Mouse (Mus musculus): ENCODE measurements at regions not wholly inside any gene's neighbourhood (a gene's known extent, or its start where the extent isn't known, plus 50 kb on each side); places are given as distances from the start of the nearest gene placed in this dataset.

DNA sequence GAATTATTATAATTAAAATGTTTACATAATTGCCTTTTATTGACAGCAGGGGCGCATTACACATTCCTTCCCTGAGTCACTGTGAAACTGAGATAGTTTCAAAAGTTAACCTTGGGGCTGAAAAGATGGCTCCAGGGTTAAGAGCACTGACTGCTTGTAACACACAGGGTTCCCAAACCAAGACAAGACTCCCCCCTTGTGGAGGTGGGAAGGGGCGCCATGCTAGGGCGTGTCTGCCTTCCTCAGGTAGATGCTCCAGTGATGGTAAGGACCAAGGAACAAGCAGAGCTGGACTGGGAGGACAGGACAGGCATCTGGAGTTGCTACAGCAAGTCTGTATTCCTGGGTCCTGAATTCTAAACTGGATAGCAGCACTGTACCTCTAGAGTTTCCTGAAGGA is 351.9 kb downstream of the Tbc1d22a start:
- DNase-seq (ENCODE audit: low read depth), result no peak

DNA sequence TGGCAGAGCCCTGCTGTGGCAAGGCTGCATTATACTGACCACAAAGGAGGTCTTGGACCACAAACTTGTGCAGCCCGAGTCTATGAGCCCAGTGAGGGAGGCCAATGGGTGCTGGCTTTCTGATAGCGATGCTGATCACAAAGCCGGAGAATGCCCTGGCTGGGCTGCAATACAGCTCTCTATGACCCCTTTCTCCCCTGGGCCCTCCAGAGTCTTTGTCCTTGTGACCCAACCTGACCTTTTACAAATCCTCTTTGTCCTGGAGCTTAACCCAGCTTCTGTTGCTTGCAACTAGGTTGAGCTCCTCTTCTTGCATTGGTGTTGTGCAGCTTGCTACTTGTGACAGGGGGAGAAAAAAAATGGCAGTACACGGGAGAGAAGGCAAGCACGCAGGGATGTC is 360.1 kb downstream of the Tbc1d22a start:
- DNase-seq (ENCODE audit: low read depth), result no peak

DNA sequence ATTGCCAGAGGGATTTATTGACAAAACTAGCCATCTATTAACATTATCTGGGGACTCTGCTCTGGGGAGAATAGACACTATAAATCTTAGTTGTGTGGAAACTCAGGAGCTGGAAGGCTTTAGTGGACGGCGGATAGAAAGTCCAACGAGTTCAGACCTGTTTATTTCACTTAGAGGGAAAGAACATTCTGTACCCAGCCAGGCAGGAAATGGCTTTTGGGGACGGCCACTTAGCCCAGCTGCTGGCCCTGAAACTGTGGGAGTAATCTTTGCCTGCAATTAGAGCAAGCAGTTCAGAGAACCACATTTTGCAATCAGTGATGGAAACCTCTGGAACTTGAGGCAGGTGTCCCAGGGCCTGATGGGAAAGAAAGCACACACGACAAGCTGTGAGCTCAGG is 362.4 kb downstream of the Tbc1d22a start:
- no peak for DNase-seq (ENCODE audit: low read depth)

DNA sequence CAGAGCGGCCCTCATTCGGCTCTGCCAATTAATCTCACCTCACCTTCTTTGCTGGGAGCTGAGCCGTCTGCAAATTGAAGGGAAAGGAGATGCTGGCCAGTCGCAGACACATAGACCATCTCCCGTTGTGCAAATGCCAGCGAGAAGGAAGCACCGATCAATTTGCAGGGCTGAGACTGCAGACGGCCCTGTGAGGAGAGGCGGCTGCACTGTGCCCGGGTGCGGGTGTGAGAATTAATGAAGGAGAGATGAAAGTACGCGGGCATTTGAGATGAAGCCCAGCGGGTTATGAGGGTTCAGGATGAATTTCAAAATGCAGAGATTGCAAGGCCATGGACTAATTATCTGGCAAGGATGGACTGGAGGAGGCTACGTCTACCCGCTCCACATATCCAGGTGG is 364.4 kb downstream of the Tbc1d22a start:
- no peak for DNase-seq (ENCODE audit: low read depth)

DNA sequence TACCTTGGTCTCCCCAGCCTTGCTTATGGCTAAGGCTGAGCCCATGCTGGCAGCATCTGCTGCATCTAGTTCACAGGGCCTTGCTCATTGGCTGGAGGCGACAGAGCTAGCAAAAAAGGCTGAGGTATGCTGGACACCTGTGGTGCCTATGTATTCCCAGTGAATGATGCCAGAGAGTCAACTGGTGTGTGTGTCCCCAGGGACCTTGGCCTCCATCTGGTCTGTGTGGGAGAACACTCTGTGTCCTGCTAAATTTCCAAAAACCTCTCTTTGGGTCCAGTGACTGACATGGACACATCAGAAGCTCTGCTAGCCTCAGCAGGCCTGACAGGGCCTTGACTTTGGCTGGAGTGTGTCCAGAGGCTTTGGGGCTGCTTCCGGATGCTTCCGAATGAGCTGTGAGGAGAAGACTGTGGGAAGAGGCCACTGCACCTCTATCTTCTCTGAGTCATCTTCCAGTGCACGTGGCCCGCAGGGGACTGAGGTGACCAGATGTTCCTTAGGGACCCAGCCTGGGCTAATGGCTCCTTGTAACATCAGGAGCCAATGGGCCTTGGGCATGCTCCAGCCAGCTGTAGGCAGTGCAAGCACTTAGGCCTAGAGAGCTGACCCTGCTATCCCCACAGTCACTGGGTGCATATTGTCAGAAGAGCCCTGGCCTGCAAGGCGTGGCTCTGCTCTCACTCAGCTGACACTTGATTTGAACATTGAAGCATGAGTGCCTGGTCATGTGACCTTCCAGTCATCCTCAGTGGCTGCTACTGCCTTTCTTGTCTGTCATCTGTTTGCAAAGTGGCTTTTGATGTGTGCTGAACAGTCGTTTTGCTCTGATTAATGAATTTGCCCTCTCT is 368.2 kb downstream of the Tbc1d22a start:
- DNase-seq (ENCODE audit: low read depth), result no peak

DNA sequence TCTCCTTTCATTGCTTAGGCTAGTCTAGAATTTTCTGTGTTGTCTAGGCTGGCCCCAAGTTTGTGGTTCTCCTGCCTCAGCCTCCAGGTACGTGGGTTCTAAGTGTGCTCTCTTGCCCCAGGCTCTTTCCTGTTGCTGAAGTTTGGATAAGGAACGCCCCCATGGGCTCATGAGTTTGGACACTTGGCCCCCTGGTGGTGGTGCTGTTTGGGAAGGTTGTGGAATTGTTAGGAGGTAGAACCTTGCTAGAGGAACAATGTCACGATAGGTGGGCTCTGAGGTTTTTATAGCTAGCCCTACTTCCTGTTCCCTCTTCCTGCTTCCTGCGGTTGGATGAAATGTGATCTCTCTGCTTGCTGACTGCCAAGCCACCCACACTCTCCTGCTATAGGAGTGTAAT is 371.5 kb downstream of the Tbc1d22a start:
- peak; percentile 64 for DNase-seq (ENCODE audit: low read depth)

DNA sequence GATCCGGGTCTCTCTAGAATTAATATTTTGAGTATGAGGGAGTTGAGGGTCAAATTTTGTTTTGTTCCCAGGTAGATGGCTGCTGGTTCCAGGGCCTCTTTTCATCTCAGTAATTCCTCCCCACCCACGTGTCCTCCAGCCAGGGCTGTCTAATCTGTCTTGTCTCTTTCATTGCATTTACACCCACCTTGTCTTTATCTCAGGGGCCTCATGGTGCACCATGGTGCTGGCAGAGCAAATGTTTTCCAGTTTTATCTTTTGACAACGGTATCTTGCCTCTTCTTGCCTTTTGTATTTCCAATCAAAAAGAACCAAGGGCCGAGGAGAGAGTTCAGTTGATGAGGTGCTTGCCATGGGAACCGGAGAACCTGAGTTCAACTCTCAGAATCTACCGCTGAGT is 372.9 kb downstream of the Tbc1d22a start:
- no peak for DNase-seq (ENCODE audit: low read depth)

DNA sequence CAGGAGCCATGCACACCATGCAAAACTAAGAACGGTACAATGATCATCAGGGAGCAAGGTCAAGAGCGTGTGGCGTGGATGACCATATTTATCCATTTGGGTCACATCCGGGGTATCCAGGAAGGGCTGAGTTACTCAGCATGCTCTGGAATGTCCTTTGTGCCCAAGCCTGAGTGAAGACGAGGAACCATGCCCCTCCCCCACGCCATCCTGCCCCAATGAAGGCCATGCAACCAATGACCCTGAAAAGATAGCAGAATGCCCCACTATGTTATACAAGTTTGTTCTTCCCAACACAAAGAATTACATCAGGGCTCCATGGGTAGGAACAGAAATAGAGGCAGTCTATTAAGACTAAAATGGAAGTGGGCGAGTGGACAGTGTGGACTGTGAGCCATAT is 375.8 kb downstream of the Tbc1d22a start:
- no peak for DNase-seq (ENCODE audit: low read depth)

DNA sequence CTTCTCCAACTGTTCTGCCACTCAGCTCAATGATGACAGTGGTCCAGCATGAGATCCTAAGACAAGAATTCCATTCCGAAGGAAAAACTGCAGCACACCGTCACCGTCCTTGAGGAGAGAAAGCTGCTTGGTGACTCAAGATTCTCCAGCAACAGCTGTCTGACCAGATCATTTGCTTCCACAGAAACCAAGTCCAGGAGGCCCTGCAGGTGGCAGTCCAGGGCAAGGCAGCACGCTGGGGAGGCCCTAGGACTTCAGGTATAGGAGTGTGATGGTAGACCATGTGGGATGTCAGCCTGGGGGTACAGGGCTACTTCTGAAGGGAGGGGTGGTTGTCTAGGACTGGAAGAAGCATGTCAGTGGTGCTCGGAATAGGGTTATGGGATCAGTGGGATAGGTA is 376.6 kb downstream of the Tbc1d22a start:
- DNase-seq (ENCODE audit: low read depth), result no peak

DNA sequence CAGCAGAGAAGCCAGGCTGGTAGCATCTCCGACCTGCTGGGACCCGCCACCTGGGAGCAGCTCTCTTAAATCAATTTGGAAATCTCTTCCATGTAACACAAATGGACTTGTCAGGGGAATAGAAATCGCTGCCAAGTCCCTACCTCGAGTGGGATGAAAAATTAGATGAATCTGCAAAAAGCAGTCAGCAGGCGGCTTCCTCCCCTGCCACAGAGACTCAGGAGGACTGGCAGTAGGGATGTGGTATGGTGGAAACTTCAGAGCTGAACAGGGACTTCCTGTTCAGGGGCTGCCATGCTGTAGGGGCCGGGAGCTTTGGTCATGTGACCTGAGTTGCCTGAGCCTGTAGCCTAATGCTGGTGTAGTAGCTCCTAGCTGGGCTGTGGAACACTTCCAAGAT is 379.1 kb downstream of the Tbc1d22a start:
- peak; percentile 5 for DNase-seq (ENCODE audit: low read depth)

DNA sequence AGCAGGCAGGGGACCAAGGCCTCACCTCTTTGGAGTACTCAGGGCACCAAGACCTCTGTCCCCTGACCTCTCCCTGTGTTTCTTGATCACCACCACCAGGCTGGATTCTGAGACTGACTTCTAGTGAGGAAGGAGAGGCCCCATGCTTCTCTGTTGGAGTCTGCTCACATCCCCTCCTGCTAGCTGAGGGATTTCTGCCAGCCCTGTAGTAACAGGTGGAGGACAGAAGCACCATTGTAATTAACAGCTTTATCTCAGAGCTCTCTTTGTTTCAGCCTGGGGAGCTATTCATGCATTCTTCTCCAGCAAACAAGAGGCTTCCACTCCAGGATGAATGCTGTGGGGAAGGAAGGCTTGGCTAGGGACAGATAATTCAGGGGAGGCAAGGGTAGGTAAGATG is 392.2 kb downstream of the Tbc1d22a start:
- DNase-seq (ENCODE audit: low read depth), result no peak

DNA sequence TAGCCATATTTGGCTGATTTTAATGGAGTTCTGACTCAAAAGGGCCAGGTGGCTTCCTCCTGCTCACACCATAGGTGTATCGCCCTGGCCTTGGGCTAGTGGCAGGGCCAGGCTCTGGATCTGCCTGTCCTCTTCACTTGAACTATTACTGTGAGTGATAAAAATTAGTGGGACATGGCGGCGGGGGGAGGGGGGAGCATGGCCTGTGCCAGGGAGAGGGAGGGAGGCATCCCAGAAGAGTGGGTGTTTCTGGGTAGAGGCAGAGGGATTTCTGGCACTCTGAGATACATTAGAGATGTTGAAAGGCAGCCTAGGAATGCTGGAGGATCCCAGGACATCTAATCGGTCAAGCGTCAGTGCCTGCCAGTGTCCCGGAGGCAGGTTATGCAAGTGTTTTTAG is 395.4 kb downstream of the Tbc1d22a start:
- DNase-seq (ENCODE audit: low read depth), result no peak

DNA sequence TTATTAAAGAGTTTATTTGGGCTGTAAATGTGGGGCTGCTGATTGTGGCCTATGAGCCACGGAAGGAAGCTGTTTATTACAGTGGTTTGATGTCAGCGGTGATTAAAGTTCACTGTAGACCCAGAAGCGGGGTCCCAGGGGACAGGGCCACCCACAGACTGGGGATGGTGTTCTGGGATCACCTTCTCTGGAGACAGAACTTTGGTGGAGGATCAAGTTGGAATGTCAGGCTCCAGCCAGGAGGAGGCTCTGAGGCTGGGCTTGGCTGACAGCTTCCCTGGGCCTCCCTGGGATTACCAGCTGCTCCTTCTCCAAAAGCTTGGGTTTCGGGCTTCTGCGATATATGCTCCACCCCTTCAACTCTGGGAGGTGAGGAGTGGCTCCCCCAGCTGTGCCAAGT is 417.1 kb downstream of the Tbc1d22a start:
- DNase-seq (ENCODE audit: low read depth), result no peak

DNA sequence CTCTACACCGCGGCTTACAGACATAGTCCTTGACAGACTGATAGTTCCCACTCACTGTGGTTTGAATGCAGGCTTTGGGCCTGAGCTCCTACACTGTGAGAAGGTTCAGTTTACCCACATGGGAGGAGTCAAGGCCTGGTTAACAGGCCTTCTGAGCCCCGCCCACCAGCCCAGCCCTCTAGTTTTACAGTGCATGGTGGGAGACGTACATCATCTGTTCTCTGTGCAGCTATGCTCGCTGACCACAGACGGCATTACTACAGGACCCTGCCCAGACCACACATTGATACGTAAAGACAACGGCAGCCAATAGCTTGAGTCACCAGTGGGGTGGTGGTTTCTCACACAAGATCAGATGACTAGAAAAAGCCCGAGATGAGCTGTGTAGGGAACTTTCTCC is 431.0 kb downstream of the Tbc1d22a start:
- no peak for DNase-seq (ENCODE audit: low read depth)

DNA sequence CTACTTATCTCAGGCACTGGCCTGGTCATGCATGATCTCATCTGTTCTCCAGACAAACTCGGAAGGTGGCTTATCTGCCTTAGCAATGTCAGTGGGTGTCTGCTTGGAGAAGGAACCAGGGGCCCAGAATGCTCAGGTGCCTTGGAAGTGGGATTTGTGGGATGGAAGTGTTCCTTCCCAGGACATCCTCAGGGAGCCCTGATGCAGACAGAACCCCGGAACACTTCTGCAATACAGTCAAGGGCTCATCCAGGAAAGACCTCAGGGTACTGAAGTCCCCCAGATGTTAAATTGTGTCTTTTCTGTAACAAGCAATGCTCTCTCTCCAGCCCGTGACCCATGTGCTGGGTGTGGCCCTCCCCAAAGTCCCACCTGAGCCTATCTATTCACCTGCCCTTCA is 433.9 kb downstream of the Tbc1d22a start:
- DNase-seq (ENCODE audit: low read depth), result no peak

DNA sequence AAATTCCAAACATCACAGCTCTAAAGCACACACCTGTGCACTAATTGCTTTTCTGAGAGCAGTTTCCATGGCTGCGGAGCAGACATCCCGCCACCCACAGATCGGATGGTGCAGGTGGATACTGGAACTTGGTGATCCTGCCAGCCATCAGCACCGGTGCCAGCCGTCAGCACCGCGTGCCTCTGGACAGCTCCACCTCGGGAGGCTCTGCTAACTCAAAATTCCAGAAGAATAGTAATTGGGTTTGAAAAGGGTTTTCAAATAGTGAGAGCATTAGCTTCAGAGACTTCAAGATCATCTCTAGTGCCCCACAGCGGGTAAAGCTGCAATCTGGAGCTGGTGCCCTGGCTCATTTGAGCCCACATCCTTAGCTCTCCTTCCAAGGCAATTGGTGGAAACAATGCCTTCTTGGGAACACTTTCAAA is 458.8 kb downstream of the Tbc1d22a start:
- DNase-seq (ENCODE audit: low read depth), result no peak

DNA sequence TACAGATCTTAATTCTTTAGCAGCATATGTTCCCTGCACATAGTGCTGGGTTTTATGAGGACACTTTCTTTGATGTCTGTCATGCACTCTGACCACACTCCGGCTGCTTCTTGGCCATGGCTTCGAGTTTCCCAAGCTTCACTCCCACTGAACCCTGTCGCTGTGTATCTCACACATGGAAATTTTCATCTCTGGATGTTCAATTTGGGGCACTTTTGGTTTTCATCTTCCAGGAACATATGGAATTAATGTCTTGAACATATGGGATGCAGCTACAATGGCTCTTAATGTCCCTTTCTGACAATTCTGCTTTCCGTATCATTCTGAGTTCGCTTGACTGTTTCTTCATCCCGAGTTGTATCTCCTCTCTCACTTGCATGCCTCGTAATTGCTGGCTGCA is 462.8 kb downstream of the Tbc1d22a start:
- no peak for DNase-seq (ENCODE audit: low read depth)

DNA sequence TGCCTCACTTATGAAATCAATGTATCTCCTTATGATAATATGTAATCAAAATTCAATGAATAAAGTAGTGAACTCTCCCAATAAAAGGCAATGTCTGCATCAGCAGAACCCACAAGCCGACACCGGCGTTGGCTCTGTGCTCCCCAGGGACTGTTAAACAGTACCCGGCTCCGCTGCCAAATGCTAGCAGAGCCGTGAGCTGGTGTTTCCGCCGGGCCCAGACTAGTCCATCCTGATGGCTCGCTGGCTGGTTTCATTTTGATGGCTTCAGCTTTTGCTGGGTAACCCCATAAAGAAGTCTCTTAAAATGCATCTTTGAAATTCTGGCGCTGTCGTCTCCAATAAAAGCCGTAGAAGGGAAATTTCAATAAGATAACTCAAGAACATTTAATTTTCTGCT is 468.8 kb downstream of the Tbc1d22a start:
- DNase-seq (ENCODE audit: low read depth), result no peak

DNA sequence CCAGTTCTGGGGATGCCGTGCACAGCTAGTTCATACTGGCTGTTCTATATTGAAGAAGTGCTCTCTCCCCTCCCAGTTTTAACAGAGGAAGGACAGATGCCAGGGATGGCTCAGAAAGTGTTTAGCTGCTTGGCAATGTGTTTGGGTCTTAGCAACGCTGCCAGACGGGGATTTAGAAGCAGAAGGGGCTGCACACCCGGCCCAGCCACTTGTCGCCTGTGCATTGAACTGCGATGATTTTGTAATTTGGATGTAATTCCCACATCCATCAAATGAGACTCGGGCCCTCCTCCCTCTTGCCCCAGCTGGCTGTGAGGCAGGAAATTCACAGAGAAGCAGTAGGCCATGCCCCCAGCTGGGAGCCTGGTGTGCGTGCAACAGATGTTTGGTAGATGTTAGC is 475.4 kb downstream of the Tbc1d22a start:
- DNase-seq (ENCODE audit: low read depth), result no peak

DNA sequence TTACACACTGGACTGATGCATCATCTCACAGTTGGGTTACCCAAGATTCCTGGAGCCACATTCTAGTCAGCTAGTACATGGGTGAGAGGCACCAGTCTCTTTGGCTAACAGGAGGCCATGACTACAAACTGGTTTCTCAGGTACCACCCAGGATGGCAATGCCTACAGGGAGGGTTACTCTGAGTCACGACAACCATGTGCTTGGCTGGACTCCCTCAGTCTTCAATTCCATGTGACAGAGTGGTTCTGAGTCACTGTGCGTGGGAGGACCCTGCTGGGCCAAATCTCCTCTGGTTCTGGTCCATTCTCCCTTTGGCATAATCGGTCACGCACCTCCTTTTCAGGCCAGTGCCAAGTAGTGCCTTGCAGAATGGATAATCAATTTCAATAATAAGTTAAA is 482.5 kb downstream of the Tbc1d22a start:
- no peak for DNase-seq (ENCODE audit: low read depth)

DNA sequence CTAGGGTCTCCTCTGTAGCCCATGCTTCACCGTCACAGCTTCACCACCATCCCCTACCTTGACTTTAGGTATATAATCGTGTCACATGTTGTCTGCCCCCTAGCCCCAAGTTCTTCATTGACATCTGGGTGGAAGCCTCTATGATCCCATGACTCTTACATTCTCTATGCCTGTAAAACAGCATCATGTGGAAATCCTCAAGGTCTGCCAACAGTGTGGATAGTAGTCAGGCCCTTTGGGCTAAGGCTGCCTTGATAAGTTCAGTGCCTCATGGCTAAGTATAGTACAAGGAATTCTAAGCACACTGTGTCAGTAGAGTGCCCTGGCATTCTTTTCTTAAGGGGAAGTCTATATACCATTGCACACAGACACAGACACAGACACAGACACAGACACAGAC is 496.2 kb downstream of the Tbc1d22a start:
- DNase-seq (ENCODE audit: low read depth), result no peak

DNA sequence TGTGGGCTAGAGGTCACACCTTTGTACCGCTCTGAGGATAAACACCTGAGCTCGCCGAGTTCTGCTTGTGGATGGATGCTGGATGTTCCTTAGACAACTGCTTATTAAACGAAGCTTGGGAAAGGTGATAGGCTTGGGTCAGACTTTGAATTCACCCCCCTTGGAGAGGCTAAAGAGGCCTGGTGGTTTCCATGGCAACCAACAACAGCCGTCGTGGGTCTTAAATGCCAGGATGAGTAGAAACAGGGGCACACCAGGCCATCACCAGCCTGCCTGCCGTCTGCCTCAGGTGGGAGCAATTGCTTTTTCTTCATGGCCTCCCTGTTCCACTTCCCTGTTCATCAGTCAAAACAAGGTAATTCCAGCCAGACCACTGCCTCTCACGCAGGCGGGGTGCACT is 504.1 kb downstream of the Tbc1d22a start:
- DNase-seq (ENCODE audit: low read depth), result no peak

DNA sequence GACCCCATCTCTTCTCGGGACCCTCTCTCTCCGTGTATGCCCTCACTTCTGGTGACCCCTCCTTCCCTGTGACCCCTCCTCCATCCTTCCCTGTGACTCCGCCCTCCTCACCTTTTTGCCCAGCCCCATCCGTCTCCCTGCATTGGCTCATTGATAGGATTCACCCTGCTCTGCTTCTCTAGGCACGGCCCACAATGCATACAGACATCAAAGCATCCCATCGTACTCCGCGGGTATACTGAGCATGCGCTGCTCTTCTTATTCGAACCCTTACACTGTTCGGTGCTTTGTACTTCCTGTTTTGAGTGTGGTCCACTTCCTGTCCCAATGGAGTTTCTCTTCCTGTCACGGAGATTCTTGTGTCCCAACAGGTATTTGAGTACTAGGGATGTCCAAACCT is 504.8 kb downstream of the Tbc1d22a start:
- no peak for DNase-seq (ENCODE audit: low read depth)

DNA sequence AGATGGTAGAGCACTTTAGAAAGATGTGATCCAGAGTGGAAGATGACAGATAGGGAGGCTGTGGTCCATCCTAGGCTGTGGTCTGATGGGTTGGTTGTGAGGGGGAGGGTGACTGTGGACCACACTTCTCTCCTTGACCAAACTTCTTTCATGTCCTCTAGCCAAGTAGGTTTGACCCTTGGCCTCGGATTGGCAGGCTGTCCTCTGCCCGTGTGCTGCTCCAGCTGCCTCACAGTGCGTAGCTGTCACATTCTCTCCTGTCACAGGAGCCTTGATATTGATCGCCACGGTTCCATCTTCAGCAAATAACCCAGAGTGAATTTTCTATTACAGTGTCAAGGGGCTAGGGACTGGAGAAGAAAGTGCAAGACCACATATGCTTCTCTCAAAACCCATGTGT is 506.9 kb downstream of the Tbc1d22a start:
- no peak for DNase-seq (ENCODE audit: low read depth)

Measured in 416B (cell line).